Mouse (Mus musculus) midbrain, embryonic 12.5 days (tissue): ENCODE data around the gene Aup1. TPM values are rescaled to one million over a fixed set of nuclear protein-coding genes. Genes with fewer than 3 reads are reported as not detected.

ENCODE experiments used
- ATAC-seq: fragments of 200-750 bp; cut with Nextera tagmentation; 2 replicates; pipeline ENCODE4 v1.8.0; 2017; ENCODE audit warnings: low read depth, moderate TSS enrichment, moderate library complexity; ENCODE audit not compliant: low FRiP score
- H3K27ac ChIP-seq: fragments of 300-500 bp; sonication (generic); replicated peaks from 2 replicates; pipeline ENCODE4 v1.5.1; 2016; ENCODE audit warnings: mild to moderate bottlenecking
- H3K27me3 ChIP-seq: fragments of 300-500 bp; sonication (generic); 2 replicates; pipeline ENCODE4 v1.6.1; 2016; ENCODE audit warnings: mild to moderate bottlenecking
- H3K36me3 ChIP-seq: fragments of 300-500 bp; sonication (generic); 2 replicates; pipeline ENCODE4 v1.6.1; 2016
- H3K4me1 ChIP-seq: fragments of 300-500 bp; sonication (generic); 2 replicates; pipeline ENCODE4 v1.6.1; 2016
- H3K4me2 ChIP-seq: fragments of 300-500 bp; sonication (generic); replicated peaks from 2 replicates; pipeline ENCODE4 v1.6.1; 2016; ENCODE audit warnings: mild to moderate bottlenecking, moderate library complexity
- H3K4me3 ChIP-seq: fragments of 300-500 bp; sonication (generic); 2 replicates; pipeline ENCODE4 v1.5.1; 2016; ENCODE audit warnings: mild to moderate bottlenecking
- H3K9ac ChIP-seq: fragments of 300-500 bp; sonication (generic); replicated peaks from 2 replicates; pipeline ENCODE4 v1.6.1; 2016; ENCODE audit warnings: mild to moderate bottlenecking, moderate library complexity
- H3K9me3 ChIP-seq: fragments of 300-500 bp; sonication (generic); 2 replicates; pipeline ENCODE4 v1.6.1; 2016; ENCODE audit warnings: mild to moderate bottlenecking
- WGBS: fragments of 180-500 bp; shearing (Covaris S2); methylation state at CpG from one replicate; pipeline ENCODE4 v1.1.7; 2016; 5-methylcytosine and 5-hydroxymethylcytosine counted together
- microRNA counts: library from miRNA; unstranded; fragments of <30 nt; microRNA quantifications from one replicate; lab custom pipeline; 2017
- microRNA-seq: library from miRNA; unstranded; fragments of <30 nt; microRNA quantifications from one replicate; pipeline ENCODE4, GENCODE M21; 2017
- polyA plus RNA-seq: library from polyadenylated mRNA; unstranded; fragments of >200 nt; fragmentation: Nextera tagmentation; extraction: Ambion mirVana; gene quantifications from 2 replicates; pipeline ENCODE4 v1.2.1, GENCODE M21; 2016

Gene Aup1
- polyA plus RNA-seq, 1 experiment from 2014 or later = 150 TPM

- H3K9ac ChIP-seq = no peak overlapping the region
- no peak overlapping the region for H3K4me3 ChIP-seq
- 39% methylated on average over 6 of the region's 6 CpGs for WGBS
- H3K27ac ChIP-seq = no peak overlapping the region
- ATAC-seq = no peak
- H3K27me3 ChIP-seq = peaks cover 44% of the 10 kb centered on the region
- H3K36me3 ChIP-seq = no peaks in the 10 kb centered on the region
- no peak overlapping the region for H3K4me2 ChIP-seq
- no peaks in the 10 kb centered on the region for H3K9me3 ChIP-seq
- H3K4me1 ChIP-seq = no peaks in the 10 kb centered on the region
These were observed 41.6 kb downstream of the Aup1 start for GRCm38 (mm10) chr6:83095968-83096367.

GRCm38 (mm10) chr6:83098411-83098810 is 44.1 kb downstream of the Aup1 start:
- Histone ChIP-seq H3K27ac (no peak overlapping the region), H3K9ac (no peak overlapping the region), H3K9me3 (no peaks in the 10 kb centered on the region), H3K27me3 (peaks cover 37% of the 10 kb centered on the region), H3K36me3 (no peaks in the 10 kb centered on the region), H3K4me2 (no peak overlapping the region), H3K4me3 (no peak overlapping the region), H3K4me1 (peaks cover 13% of the 10 kb centered on the region)
- ATAC-seq = no peak
- WGBS = 63% methylated on average over 2 of the region's 2 CpGs

- Histone ChIP-seq H3K4me3 (peak within 1 kb of the TSS; percentile 75), H3K4me2 (peak within 1 kb of the TSS; percentile 100), H3K9me3 (no peaks in the 10 kb centered on the region), H3K4me1 (peaks cover 14% of the 10 kb centered on the region), H3K36me3 (no peaks in the 10 kb centered on the region), H3K27me3 (peaks cover 24% of the 10 kb centered on the region), H3K27ac (peak within 1 kb of the TSS; percentile 81), H3K9ac (peak within 1 kb of the TSS; percentile 81)
- ATAC-seq = peak; percentile 84
- WGBS = 1% methylated on average over 25 of the region's 25 CpGs
These were observed 47.0 kb downstream of the Aup1 start, which contains the start of the genes Ccdc142 and Gm42688 for GRCm38 (mm10) chr6:83101316-83101687. TSS of gene Ccdc142 (plus strand) at chr6:83101601. TSS of gene Gm42688 (plus strand) at chr6:83101617.

DNA sequence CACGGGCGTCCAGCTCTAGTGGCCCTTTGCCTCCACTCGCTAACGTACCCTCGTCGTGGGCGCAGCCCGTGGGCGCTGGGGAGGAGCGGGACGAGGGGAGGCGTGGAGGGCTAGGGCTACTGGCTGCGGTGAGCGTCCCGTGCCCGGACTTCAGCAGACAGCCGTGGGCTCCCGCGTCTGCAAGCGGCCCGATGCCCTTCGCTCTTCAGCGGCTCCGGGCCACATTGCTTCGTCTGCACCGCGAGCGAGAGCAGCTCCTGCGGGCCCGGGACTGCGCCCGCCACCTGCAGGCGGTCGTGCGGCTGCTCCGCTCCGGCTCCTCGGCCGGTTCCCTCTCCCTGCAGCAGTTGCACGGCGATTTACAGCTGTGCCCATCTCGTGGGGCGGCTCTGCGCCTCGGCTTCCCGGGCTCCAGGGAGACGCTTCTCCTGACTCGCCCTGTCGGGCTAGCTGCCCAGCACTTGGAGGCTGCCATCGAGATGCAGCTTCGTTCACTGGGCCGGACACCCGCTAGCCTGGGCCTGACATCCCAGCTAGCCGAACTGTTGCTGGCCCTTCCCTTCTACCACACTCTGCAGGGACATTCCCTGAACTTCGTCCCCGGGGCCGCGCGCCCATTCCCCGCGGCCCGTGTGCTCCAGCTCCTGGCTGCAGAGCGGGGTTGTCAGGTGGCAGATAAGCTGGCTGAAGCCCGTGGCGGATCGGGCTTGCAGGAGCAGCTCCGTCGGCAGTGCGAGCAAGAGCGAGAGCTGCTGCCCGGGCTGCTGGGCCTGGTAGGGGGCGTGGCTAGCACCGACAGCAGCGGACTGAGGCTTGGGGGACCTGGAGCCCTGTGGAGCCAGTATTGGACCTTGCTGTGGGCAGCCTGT is 47.6 kb downstream of the Aup1 start:
- H3K27ac ChIP-seq = peak overlapping the region; percentile 81
- peaks cover 14% of the 10 kb centered on the region for H3K4me1 ChIP-seq

GRCm38 (mm10) chr6:83103130-83103650 is 48.9 kb downstream of the Aup1 start:
- Histone ChIP-seq H3K27me3 (peaks cover 22% of the 10 kb centered on the region), H3K4me1 (peaks cover 23% of the 10 kb centered on the region), H3K4me3 (peak overlapping the region; percentile 75; the same call in 1 of the 2 replicates), H3K27ac (no peak overlapping the region), H3K4me2 (peak overlapping the region; percentile 100), H3K9me3 (no peaks in the 10 kb centered on the region), H3K9ac (peak overlapping the region; percentile 81; the same call in 1 of the 2 replicates), H3K36me3 (0 out of 2 replicates have a peak, but pooled peaks cover 6% of the 10 kb centered on the region)
- 45% methylated on average over 11 of the region's 11 CpGs for WGBS
- ATAC-seq = no peak

More for the DNA sequence above, 47.6 kb downstream of the Aup1 start:
- peak overlapping the region; percentile 75 for H3K4me3 ChIP-seq
- peak overlapping the region; percentile 100 for H3K4me2 ChIP-seq
- 0 out of 2 replicates have a peak, but pooled peaks cover 1% of the 10 kb centered on the region for H3K36me3 ChIP-seq
- peak; percentile 82 for ATAC-seq
- peak overlapping the region; percentile 81 for H3K9ac ChIP-seq
- H3K27me3 ChIP-seq = peaks cover 22% of the 10 kb centered on the region
- H3K9me3 ChIP-seq = no peaks in the 10 kb centered on the region
- under 1% methylated on average over 74 of the region's 74 CpGs for WGBS

DNA sequence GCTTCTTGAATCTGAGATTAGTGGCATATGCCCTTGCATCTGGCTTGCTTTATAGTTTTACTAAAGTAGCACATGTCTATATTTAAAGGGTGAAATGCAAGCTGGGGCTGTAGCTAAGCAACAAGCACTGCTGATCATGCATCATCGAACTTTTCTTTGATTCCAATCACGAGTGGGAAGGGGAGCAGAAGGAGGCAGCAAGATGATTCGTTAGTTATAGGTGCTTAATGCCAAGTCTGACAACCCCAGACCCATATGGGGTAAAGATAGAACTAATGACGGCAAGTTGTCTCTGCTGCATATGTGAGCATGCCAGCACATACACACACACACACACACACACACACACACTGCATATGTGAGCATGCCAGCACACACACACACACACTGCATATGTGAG is 49.8 kb downstream of the Aup1 start:
- 72% methylated on average over 4 of the region's 4 CpGs for WGBS
- Histone ChIP-seq H3K9me3 (no peaks in the 10 kb centered on the region), H3K27me3 (peaks cover 22% of the 10 kb centered on the region), H3K4me3 (no peak overlapping the region), H3K4me2 (no peak overlapping the region), H3K36me3 (0 out of 2 replicates have a peak, but pooled peaks cover 6% of the 10 kb centered on the region), H3K9ac (no peak overlapping the region), H3K27ac (no peak overlapping the region), H3K4me1 (peaks cover 28% of the 10 kb centered on the region)
- no peak for ATAC-seq

MicroRNA genes within 50 kb of the gene (microRNA counts, 519-probe panel; counts per million panel counts)
- not detected for microRNA mmu-miR-3470a+mmu-miR-3470b (lab: Ali Mortazavi, UCI)

Small RNA genes lying within 50 kb of the gene (microRNA-seq; reads per million reads assigned to microRNA genes)
- gene Mir3470a = not detected
- not detected for gene Mir7040

Other genes with a start within 250 kb of the Aup1 start
- gene Sema4f, start 114.8 kb upstream of the Aup1 start, polyA plus RNA-seq = 6.4 and 7.4 TPM in 2 replicates
- gene M1ap, start 107.6 kb upstream of the Aup1 start, polyA plus RNA-seq = 0.09 and 0.12 TPM in 2 replicates
- gene Dok1, start 21.1 kb upstream of the Aup1 start, polyA plus RNA-seq = 5.8 and 8.3 TPM in 2 replicates
- 11.0 and 14.7 TPM in 2 replicates for gene Loxl3, start 20.3 kb upstream of the Aup1 start, polyA plus RNA-seq
- 63.2 and 63.9 TPM in 2 replicates for gene Htra2, start 752 bp downstream of the Aup1 start, polyA plus RNA-seq
- 0.93 and 1.1 TPM in 2 replicates for gene Dqx1, start 3.3 kb downstream of the Aup1 start, polyA plus RNA-seq
- not detected in 2 replicates for gene Tlx2, start 15.8 kb downstream of the Aup1 start, polyA plus RNA-seq
- gene Pcgf1, start 23.3 kb downstream of the Aup1 start, polyA plus RNA-seq = 41.2 and 42.2 TPM in 2 replicates
- gene Lbx2, start 31.8 kb downstream of the Aup1 start, polyA plus RNA-seq = 0.45 TPM in 1 of 2 replicates, not detected in the other
- 4.7 and 5.0 TPM in 2 replicates for gene Ccdc142, start 47.1 kb downstream of the Aup1 start, polyA plus RNA-seq
- 3.9 and 4.3 TPM in 2 replicates for gene Gm42688, start 47.1 kb downstream of the Aup1 start, polyA plus RNA-seq
- gene Mrpl53, start 54.5 kb downstream of the Aup1 start, polyA plus RNA-seq = 122 and 129 TPM in 2 replicates
- gene Mogs, start 61.0 kb downstream of the Aup1 start, polyA plus RNA-seq = 34.9 and 42.6 TPM in 2 replicates
- gene Wbp1, start 67.0 kb downstream of the Aup1 start, polyA plus RNA-seq = 210 and 223 TPM in 2 replicates
- 18.4 and 19.4 TPM in 2 replicates for gene Ino80b, start 70.9 kb downstream of the Aup1 start, polyA plus RNA-seq
- gene Rtkn, start 80.9 kb downstream of the Aup1 start, polyA plus RNA-seq = 31.9 and 39.5 TPM in 2 replicates
- gene Wdr54, start 101.9 kb downstream of the Aup1 start, polyA plus RNA-seq = 11.2 and 13.3 TPM in 2 replicates
- gene 1700003E16Rik, start 101.9 kb downstream of the Aup1 start, polyA plus RNA-seq = 2.6 and 2.7 TPM in 2 replicates
- 148 and 156 TPM in 2 replicates for gene Dctn1, start 111.4 kb downstream of the Aup1 start, polyA plus RNA-seq
- 0.52 and 0.62 TPM in 2 replicates for gene Slc4a5, start 165.3 kb downstream of the Aup1 start, polyA plus RNA-seq